ENCODE assay signal across 8 mouse cellular contexts in genomic region chrX:143393791-143394369, GRCm38 (mm10). TPM values are rescaled to one million over a fixed set of nuclear protein-coding genes. Genes with fewer than 3 reads are reported as not detected.
DNase-seq lines count a peak whose midpoint lies in the region; ATAC-seq and TF ChIP-seq lines count a peak whose summit lies in the region.

Gene Chrdl1, minus strand, starts transcription at chrX:143394262.

- peaks cover 32% of the 10 kb centered on the region for H3K27me3 ChIP-seq in heart, embryonic 14.5 days (ENCODE audit: control insufficient read depth, insufficient read depth, low read length)
- no peaks in the 10 kb centered on the region; the same call in 1 of the 2 replicates for H3K27me3 ChIP-seq in lung, postnatal 0 days (replicated peaks; ENCODE audit: insufficient read depth, low read length)
- no peaks in the 10 kb centered on the region; the same call in 1 of the 2 replicates for H3K27me3 ChIP-seq in stomach, embryonic 15.5 days (replicated peaks)

- no peak; the same call in 1 of the 2 replicates for ATAC-seq in heart, embryonic 14.5 days (ENCODE audit: insufficient number of reproducible peaks, insufficient read depth, low FRiP score, low read depth)
- peak; percentile 62 for ATAC-seq in lung, postnatal 0 days
- peak; percentile 35; the same call in 1 of the 2 replicates for ATAC-seq in stomach, embryonic 15.5 days (ENCODE audit: insufficient read depth, low FRiP score, low read depth)

- H3K4me1 ChIP-seq in heart, embryonic 14.5 days (ENCODE audit: control insufficient read depth in 2 of 2, insufficient read depth in 2 of 2, low read length in 2 of 2) = no peaks in the 10 kb centered on the region
- H3K4me1 ChIP-seq in lung, postnatal 0 days (ENCODE audit: insufficient read depth, low read depth, low read length) = no peaks in the 10 kb centered on the region
- no peaks in the 10 kb centered on the region for H3K4me1 ChIP-seq in stomach, embryonic 15.5 days

- no peak for TF ChIP-seq EP300 in lung, postnatal 0 days (IDR thresholded peaks at IDR 0.05)

- DNase-seq in layer of hippocampus, postnatal 10 days (ENCODE audit: low spot score in 2 of 2) = peak; percentile 6 to 22
- no peak for DNase-seq in layer of hippocampus, adult 9-10 months (ENCODE audit: low spot score)
- DNase-seq in embryo, embryonic 11.5 days (ENCODE audit: low read depth, low spot score) = peak; percentile 7
- DNase-seq in kidney, postnatal 25 days = peak; percentile 3 to 45
- peak; percentile 15 for DNase-seq in lung, postnatal 0 days (ENCODE audit: low spot score)
- DNase-seq in thymus, postnatal 25 days = no peak

- no peaks in the 10 kb centered on the region for H3K36me3 ChIP-seq in heart, embryonic 14.5 days (ENCODE audit: control insufficient read depth, insufficient read depth, low read length)
- no peaks in the 10 kb centered on the region for H3K36me3 ChIP-seq in lung, postnatal 0 days (ENCODE audit: insufficient read depth, low read length)
- no peaks in the 10 kb centered on the region for H3K36me3 ChIP-seq in stomach, embryonic 15.5 days

- H3K9ac ChIP-seq in heart, embryonic 14.5 days (ENCODE audit: low read length) = no peak within 1 kb of the TSS
- no peak within 1 kb of the TSS for H3K9ac ChIP-seq in lung, postnatal 0 days (replicated peaks; ENCODE audit: low read depth)
- no peak within 1 kb of the TSS for H3K9ac ChIP-seq in stomach, embryonic 15.5 days

- peak within 1 kb of the TSS; percentile 67 for H3K4me2 ChIP-seq in heart, embryonic 14.5 days (ENCODE audit: low read length)
- peak within 1 kb of the TSS; percentile 52 for H3K4me2 ChIP-seq in lung, postnatal 0 days (replicated peaks; ENCODE audit: low read depth, low read length)
- peak within 1 kb of the TSS; percentile 56 for H3K4me2 ChIP-seq in stomach, embryonic 15.5 days

- H3K27ac ChIP-seq in heart, embryonic 14.5 days (replicated peaks in 1 of 2; ENCODE audit: control insufficient read depth in 1 of 2, insufficient read depth in 1 of 2, low read depth in 2 of 2, low read length in 2 of 2) = no peak within 1 kb of the TSS
- H3K27ac ChIP-seq in lung, postnatal 0 days (ENCODE audit: low read length) = no peak within 1 kb of the TSS
- H3K27ac ChIP-seq in stomach, embryonic 15.5 days = no peak within 1 kb of the TSS

- WGBS in heart, embryonic 14.5 days = 23% methylated on average over 32 of the region's 37 CpGs
- 9% methylated on average over 16 of the region's 37 CpGs for WGBS in lung, postnatal 0 days
- 23% methylated on average over 27 of the region's 37 CpGs for WGBS in stomach, embryonic 15.5 days

- TF ChIP-seq CTCF in lung, postnatal 0 days (IDR thresholded peaks at IDR 0.05) = no peak

- peak within 1 kb of the TSS; percentile 40 to 48 for H3K4me3 ChIP-seq in heart, embryonic 14.5 days (ENCODE audit: control insufficient read depth in 1 of 2, insufficient read depth in 1 of 2, low read depth in 1 of 2, low read length in 2 of 2)
- peak within 1 kb of the TSS; percentile 19; the same call in 1 of the 2 replicates for H3K4me3 ChIP-seq in lung, postnatal 0 days (ENCODE audit: low read depth, low read length)
- peak within 1 kb of the TSS; percentile 43 for H3K4me3 ChIP-seq in stomach, embryonic 15.5 days (replicated peaks)

- no peaks in the 10 kb centered on the region for H3K9me3 ChIP-seq in heart, embryonic 14.5 days (ENCODE audit: control insufficient read depth, low read length)
- no peaks in the 10 kb centered on the region for H3K9me3 ChIP-seq in lung, postnatal 0 days (ENCODE audit: low read length)
- no peaks in the 10 kb centered on the region for H3K9me3 ChIP-seq in stomach, embryonic 15.5 days

RNA-seq across cellular contexts. Expression of gene Chrdl1, which starts in this region (rescaled TPM):
- total RNA-seq in layer of hippocampus, postnatal 10 days (2021) = 1 to 10 TPM; 4.7 to 4.9 TPM
- polyA plus RNA-seq in heart, embryonic 14.5 days (2014; fragmentation: Nextera tagmentation; extraction: Ambion mirVana) = 1.6 and 2.6 TPM in 2 replicates
- 0.14 and 0.20 TPM in 2 replicates for polyA plus RNA-seq in lung, postnatal 0 days (2015; fragmentation: Nextera tagmentation; extraction: Ambion mirVana)
- 9.6 and 14.4 TPM in 2 replicates for polyA plus RNA-seq in stomach, embryonic 15.5 days (2015; fragmentation: Nextera tagmentation; extraction: Ambion mirVana)

Comparison
In these comparisons a context has a peak if more than half of its experiments do, and no peak if none do; other contexts are left out.
1. DNase-seq: peak in layer of hippocampus, postnatal 10 days (2 of 2), embryo, embryonic 11.5 days (single experiment) and kidney, postnatal 25 days (2 of 2); none in layer of hippocampus, adult 9-10 months (single experiment) and thymus, postnatal 25 days (single experiment).
2. Peak in DNase-seq, ATAC-seq, H3K4me3 ChIP-seq and H3K4me2 ChIP-seq in lung, postnatal 0 days; RNA of the gene not detected or under 1 TPM.
3. Peak in every context shown above with its lines, with median percentiles within 50 percentile points of each other: H3K4me2 ChIP-seq and H3K4me3 ChIP-seq.